Mouse (Mus musculus) small intestine, adult 2 months (tissue): ENCODE measurements around the gene Hist1h2ad. TPM values are rescaled to one million over a fixed set of nuclear protein-coding genes. Genes with fewer than 3 reads are reported as not detected.
"Not testable (repeated sequence)": the region's sequence is repeated elsewhere in the genome, so short reads cannot be mapped to it uniquely, and the experiment has no call there.

Experiments
- H3K27ac ChIP-seq: fragments of 200-500 bp; 2 replicates; pipeline ENCODE4 v1.5.1; 2012; ENCODE audit warnings: low read depth, low read length, control low read depth, inconsistent platforms; ENCODE audit not compliant: insufficient read depth
- H3K27me3 ChIP-seq: fragments of 200-500 bp; 2 replicates; pipeline ENCODE4 v1.6.1; 2012; ENCODE audit warnings: mild to moderate bottlenecking, moderate library complexity, low read length, inconsistent platforms; ENCODE audit not compliant: control insufficient read depth, insufficient read depth
- H3K36me3 ChIP-seq: fragments of 200-500 bp; 2 replicates; pipeline ENCODE4 v1.6.1; 2012; ENCODE audit warnings: mild to moderate bottlenecking, low read length, control low read depth, inconsistent platforms; ENCODE audit not compliant: control insufficient read depth, insufficient read depth
- H3K4me1 ChIP-seq: fragments of 200-500 bp; 2 replicates; pipeline ENCODE4 v1.6.1; 2012; ENCODE audit warnings: low read length, inconsistent platforms, mixed read lengths; ENCODE audit not compliant: control insufficient read depth, insufficient read depth, insufficient read length
- H3K4me3 ChIP-seq: fragments of 200-500 bp; 2 replicates; pipeline ENCODE4 v1.5.1; 2012; ENCODE audit warnings: low read depth, mild to moderate bottlenecking, control low read depth, inconsistent platforms, low read length, moderate library complexity
- CTCF ChIP-seq: fragments of 200-500 bp; IDR thresholded peaks from 2 replicates; pipeline ENCODE4 v1.5.1; 2012; ENCODE audit warnings: low read depth, mild to moderate bottlenecking, control low read depth, inconsistent platforms, low read length, moderate library complexity, mixed read lengths; ENCODE audit not compliant: insufficient replicate concordance, insufficient read length; ENCODE audit errors: extremely low read depth
- POLR2A ChIP-seq: fragments of 200-500 bp; IDR thresholded peaks from 2 replicates; pipeline ENCODE4 v1.6.1; 2012; ENCODE audit warnings: low read depth, mild to moderate bottlenecking, control low read depth, inconsistent platforms, low read length, moderate library complexity
- WGBS: fragments of 180-500 bp; shearing (Covaris S2); methylation state at CpG from one replicate; pipeline ENCODE4 v1.1.7; 2018; 5-methylcytosine and 5-hydroxymethylcytosine counted together
- polyA plus RNA-seq: library from polyadenylated mRNA; depleted of rRNA; stranded (reverse); fragments of >200 nt; gene quantifications from 2 replicates; pipeline ENCODE4 v1.2.3, GENCODE M21; 2012

Gene Hist1h2ad
- polyA plus RNA-seq, 1 experiment, result 21.3 TPM

GRCm38 (mm10) chr13:23536076-23536822 is 37.9 kb upstream of the Hist1h2ad start:
- Histone ChIP-seq H3K36me3 (no peaks in the 10 kb centered on the region), H3K27ac (0 out of 2 replicates have a peak overlapping the region, but pooled peaks have one; percentile 11), H3K4me1 (peaks cover 7% of the 10 kb centered on the region; the same call in 1 of the 2 replicates), H3K27me3 (no peaks in the 10 kb centered on the region), H3K4me3 (no peak overlapping the region)
- WGBS, result 15% methylated on average over 7 of the region's 7 CpGs
- TF ChIP-seq CTCF, result no peak
- TF ChIP-seq POLR2A, result no peak

GRCm38 (mm10) chr13:23537006-23537710 is 37.0 kb upstream of the Hist1h2ad start:
- Histone ChIP-seq H3K27ac (no peak overlapping the region), H3K36me3 (no peaks in the 10 kb centered on the region), H3K4me1 (peaks cover 7% of the 10 kb centered on the region; the same call in 1 of the 2 replicates), H3K27me3 (no peaks in the 10 kb centered on the region), H3K4me3 (no peak overlapping the region)
- TF ChIP-seq CTCF (no peak), POLR2A (no peak)
- whole genome bisulfite sequencing, result 54% methylated on average over 3 of the region's 3 CpGs

GRCm38 (mm10) chr13:23538249-23538648 is 35.9 kb upstream of the Hist1h2ad start:
- peaks cover 7% of the 10 kb centered on the region; the same call in 1 of the 2 replicates for H3K4me1 ChIP-seq
- no peak for TF ChIP-seq POLR2A
- no peak for TF ChIP-seq CTCF
- no peaks in the 10 kb centered on the region for H3K27me3 ChIP-seq
- 84% methylated on average over 5 of the region's 5 CpGs for WGBS
- H3K4me3 ChIP-seq, result no peak overlapping the region
- H3K36me3 ChIP-seq, result no peaks in the 10 kb centered on the region
- no peak overlapping the region for H3K27ac ChIP-seq

GRCm38 (mm10) chr13:23539821-23540220 is 34.4 kb upstream of the Hist1h2ad start:
- H3K36me3 ChIP-seq, H3K4me3 ChIP-seq, H3K27ac ChIP-seq, H3K4me1 ChIP-seq, H3K27me3 ChIP-seq: not testable (repeated sequence)
- 76% methylated on average over 1 of the region's 1 CpGs for WGBS

- Histone ChIP-seq H3K27ac (no peak overlapping the region), H3K36me3 (no peaks in the 10 kb centered on the region), H3K4me1 (peaks cover 3% of the 10 kb centered on the region; the same call in 1 of the 2 replicates), H3K27me3 (no peaks in the 10 kb centered on the region), H3K4me3 (no peak overlapping the region)
- no peak for TF ChIP-seq CTCF
- no peak for TF ChIP-seq POLR2A
- 83% methylated on average over 3 of the region's 3 CpGs for WGBS
These were observed 32.7 kb upstream of the Hist1h2ad start for GRCm38 (mm10) chr13:23541497-23541896.

GRCm38 (mm10) chr13:23542225-23542980 is 31.8 kb upstream of the Hist1h2ad start:
- WGBS, result 14% methylated on average over 3 of the region's 3 CpGs
- H3K4me3 ChIP-seq, result peak overlapping the region; percentile 92
- not testable (repeated sequence) for H3K4me1 ChIP-seq, H3K36me3 ChIP-seq, H3K27me3 ChIP-seq
- peak overlapping the region; percentile 92 for H3K27ac ChIP-seq

GRCm38 (mm10) chr13:23542999-23543607 is 31.1 kb upstream of the Hist1h2ad start, which contains the start of gene Hist1h2bh:
Gene Hist1h2bh (minus strand): TSS chr13:23543392.
- not testable (repeated sequence) for H3K27me3 ChIP-seq, H3K36me3 ChIP-seq, H3K4me1 ChIP-seq
- Histone ChIP-seq H3K27ac (peak within 1 kb of the TSS; percentile 92), H3K4me3 (peak within 1 kb of the TSS; percentile 92)
- peak; percentile 53; the same call in 1 of the 2 replicates for TF ChIP-seq POLR2A
- WGBS, result under 1% methylated on average over 36 of the region's 42 CpGs
